Mouse (Mus musculus) embryonic facial prominence, embryonic 11.5 days (tissue): Measurements from ENCODE around the gene Midn. TPM values are rescaled to one million over a fixed set of nuclear protein-coding genes. Genes with fewer than 3 reads are reported as not detected.

ENCODE experiments used
- ATAC-seq: fragments of 200-750 bp; cut with Nextera tagmentation; replicated peaks from 2 replicates; pipeline ENCODE4 v1.8.0; 2017; ENCODE audit warnings: low read depth; ENCODE audit not compliant: insufficient number of reproducible peaks, low FRiP score, low TSS enrichment
- DNase-seq: peaks from one replicate; pipeline ENCODE4 v3.0.0-alpha.2; 2015; ENCODE audit warnings: low spot score
- H3K27ac ChIP-seq: fragments of 300-500 bp; sonication (generic); replicated peaks from 2 replicates; pipeline ENCODE4 v1.5.1; 2014; ENCODE audit warnings: mild to moderate bottlenecking, low read depth, low read length, control low read depth
- H3K27me3 ChIP-seq: fragments of 300-500 bp; sonication (generic); 2 replicates; pipeline ENCODE4 v1.6.1; 2014; ENCODE audit warnings: mild to moderate bottlenecking, low read length, moderate library complexity, mixed read lengths; ENCODE audit not compliant: control insufficient read depth, insufficient read depth
- H3K36me3 ChIP-seq: fragments of 300-500 bp; sonication (generic); replicated peaks from 2 replicates; pipeline ENCODE4 v1.6.1; 2014; ENCODE audit warnings: low read depth, mild to moderate bottlenecking, low read length, moderate library complexity, mixed read lengths; ENCODE audit not compliant: control insufficient read depth, insufficient read depth
- H3K4me1 ChIP-seq: fragments of 300-500 bp; sonication (generic); 2 replicates; pipeline ENCODE4 v1.6.1; 2014; ENCODE audit warnings: low read length, mixed read lengths; ENCODE audit not compliant: control insufficient read depth, insufficient read depth
- H3K4me2 ChIP-seq: fragments of 300-500 bp; sonication (generic); 2 replicates; pipeline ENCODE4 v1.6.1; 2014; ENCODE audit warnings: low read depth, mild to moderate bottlenecking, control low read depth, low read length, moderate library complexity
- H3K4me3 ChIP-seq: fragments of 300-500 bp; sonication (generic); 2 replicates; pipeline ENCODE4 v1.5.1; 2014; ENCODE audit warnings: low read depth, low read length, control low read depth
- H3K9ac ChIP-seq: fragments of 300-500 bp; sonication (generic); replicated peaks from 2 replicates; pipeline ENCODE4 v1.6.1; 2014; ENCODE audit warnings: mild to moderate bottlenecking, control low read depth, low read length
- H3K9me3 ChIP-seq: fragments of 300-500 bp; sonication (generic); replicated peaks from 2 replicates; pipeline ENCODE4 v1.6.1; 2016; ENCODE audit warnings: mild to moderate bottlenecking, low read length, inconsistent platforms, mixed read lengths; ENCODE audit not compliant: control insufficient read depth
- WGBS: fragments of 180-500 bp; shearing (Covaris S2); extraction: QIAGEN DNeasy Blood & Tissue Kit; methylation state at CpG from one replicate; pipeline ENCODE4 v1.1.7; 2014; 5-methylcytosine and 5-hydroxymethylcytosine counted together
- polyA plus RNA-seq: library from polyadenylated mRNA; unstranded; fragments of >200 nt; fragmentation: Nextera tagmentation; extraction: Ambion mirVana; gene quantifications from 2 replicates; pipeline ENCODE4 v1.2.1, GENCODE M21; 2014

Gene Midn
- polyA plus RNA-seq, 1 experiment from 2014 or later = 62.1 TPM

DNA sequence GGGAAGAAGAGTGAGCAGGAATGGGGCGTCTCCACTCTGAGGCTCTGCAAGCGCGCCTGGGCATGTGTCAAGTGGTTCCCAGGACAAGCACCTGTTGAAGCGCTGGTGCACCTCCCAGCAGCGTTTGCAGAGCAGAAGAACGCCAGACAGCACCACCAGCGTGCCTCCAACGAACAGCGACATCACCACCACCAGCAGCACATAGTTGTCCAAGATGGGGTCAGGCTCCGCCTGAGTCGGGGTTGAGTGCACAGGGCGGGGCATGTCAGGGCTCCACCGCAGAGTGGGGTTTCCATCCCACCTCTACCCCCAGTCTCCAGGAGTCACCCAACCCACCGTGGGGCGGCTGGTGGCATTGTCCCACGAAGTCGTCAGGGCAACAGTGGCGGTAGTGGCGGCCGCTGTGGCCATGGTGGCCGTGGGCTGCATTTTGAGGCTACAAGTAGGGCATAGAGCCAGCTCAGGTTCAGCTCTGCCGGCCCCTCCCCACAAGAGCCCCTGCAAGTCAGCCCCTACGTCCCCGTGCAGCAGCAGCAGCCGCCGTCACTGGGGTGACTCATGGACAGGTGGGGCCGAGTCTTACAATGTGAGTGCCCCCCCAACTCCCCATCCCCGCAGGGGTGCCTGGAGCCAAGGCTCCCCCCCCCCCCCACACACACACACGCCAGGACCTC lies 11.0 kb upstream of the Midn start:
- Histone ChIP-seq H3K27ac (no peak overlapping the region), H3K4me1 (peaks cover 16% of the 10 kb centered on the region), H3K36me3 (0 out of 2 replicates have a peak, but pooled peaks cover 2% of the 10 kb centered on the region), H3K27me3 (peaks cover 19% of the 10 kb centered on the region), H3K4me2 (peak overlapping the region; percentile 98), H3K9me3 (no peaks in the 10 kb centered on the region), H3K9ac (peak overlapping the region; percentile 34), H3K4me3 (peak overlapping the region; percentile 76)
- DNase-seq (peak; percentile 27), ATAC-seq (no peak)
- WGBS = 4% methylated on average over 29 of the region's 29 CpGs

DNA sequence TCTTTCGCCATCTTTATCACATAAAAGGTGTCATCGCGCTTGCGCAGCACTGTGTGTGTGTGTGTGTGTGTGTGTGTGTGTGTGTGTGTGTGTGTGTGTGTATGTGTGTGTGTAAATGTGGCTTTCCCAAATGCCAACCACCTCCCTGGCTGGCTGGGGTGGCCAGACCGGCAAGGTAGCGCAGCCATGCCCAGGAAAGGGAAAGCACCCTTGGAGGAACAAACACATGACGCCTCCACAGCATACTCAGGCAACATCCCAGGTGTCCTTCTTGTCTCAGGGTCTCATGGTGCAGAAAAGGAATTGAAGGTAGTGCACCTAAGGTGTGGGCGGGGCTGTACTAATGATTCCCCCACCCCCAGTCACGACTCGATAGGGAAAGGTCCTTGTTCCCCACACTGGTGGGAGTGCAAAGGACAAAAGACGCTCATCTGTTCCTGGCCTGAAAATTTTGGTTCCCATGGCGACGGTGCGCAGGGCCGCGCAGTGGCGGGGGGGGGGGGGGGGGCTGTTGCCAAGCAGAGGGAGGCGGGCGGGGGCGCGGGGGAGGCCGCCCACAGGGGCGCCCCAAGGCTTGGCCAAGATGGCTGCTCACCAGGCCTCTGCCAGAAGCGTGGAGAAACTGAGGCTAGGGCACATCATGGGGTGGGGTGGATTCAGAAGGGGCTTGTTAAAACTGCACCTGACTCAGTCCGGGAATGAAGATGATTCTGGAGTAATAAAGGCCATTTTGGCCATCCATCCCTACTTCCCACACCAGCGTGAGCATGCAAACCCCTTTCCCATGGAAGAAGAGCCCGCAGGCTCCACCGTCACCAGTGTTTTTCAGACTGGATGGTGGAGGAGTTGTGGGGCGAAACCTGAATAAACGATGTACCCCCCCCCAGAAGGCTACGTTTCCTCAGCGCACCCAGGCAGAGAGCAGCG lies 10.2 kb upstream of the Midn start:
- DNase-seq = peak; percentile 28
- Histone ChIP-seq H3K9ac (peak overlapping the region; percentile 81), H3K36me3 (no peaks in the 10 kb centered on the region), H3K9me3 (no peaks in the 10 kb centered on the region), H3K27ac (no peak overlapping the region; the same call in 1 of the 2 replicates), H3K4me2 (peak overlapping the region; percentile 98), H3K27me3 (peaks cover 19% of the 10 kb centered on the region), H3K4me1 (peaks cover 14% of the 10 kb centered on the region), H3K4me3 (peak overlapping the region; percentile 76)
- WGBS = 6% methylated on average over 29 of the region's 33 CpGs
- no peak for ATAC-seq

DNA sequence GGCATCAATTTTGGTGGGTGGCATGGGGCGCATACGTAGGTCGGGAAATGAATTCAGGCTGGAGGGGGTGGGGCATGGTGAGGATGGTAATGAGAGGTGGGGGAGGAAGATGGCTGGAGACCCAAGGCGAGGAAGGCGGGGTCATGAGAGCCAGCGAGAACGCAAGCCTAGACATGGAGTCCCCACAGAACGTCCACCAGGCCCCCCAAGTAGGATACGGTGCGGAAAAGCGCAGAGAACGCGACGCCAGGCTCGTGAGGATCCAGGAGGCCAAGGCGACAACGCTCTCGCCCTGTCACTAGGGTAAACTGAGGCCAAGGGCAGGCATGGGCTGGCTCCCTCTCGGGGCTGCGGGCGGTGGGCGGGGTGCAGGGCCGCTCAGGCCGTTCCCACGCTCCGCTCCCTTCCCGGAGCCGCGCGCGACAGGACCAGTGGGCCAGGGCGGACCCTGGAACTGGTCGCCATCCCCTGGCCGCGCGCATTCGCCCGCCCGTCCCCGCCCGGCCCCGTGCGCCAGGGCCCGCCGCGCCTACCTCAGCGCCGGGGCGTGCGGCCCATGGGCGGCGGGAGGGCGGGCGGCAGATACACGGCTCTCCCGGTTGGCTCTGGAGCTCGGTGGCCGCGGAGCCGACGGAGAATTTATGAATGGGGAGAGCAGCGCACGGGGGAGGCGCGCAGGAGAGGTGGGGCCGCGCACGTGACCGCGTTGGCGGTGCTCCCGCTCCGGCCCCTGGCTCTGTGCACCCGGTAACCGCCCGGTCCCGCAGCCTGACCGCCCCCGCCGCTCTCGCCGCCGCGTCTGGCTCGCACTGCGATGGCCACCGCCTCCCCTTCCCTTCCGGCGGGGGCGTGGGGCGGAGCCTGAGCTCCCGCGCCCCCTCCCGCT lies 9.3 kb upstream of the Midn start, which contains the start of gene Atp5d:
TSS of gene Atp5d (plus strand) at position 80 of the 886 bp plus-strand sequence.
- whole genome bisulfite sequencing = under 1% methylated on average over 86 of the region's 94 CpGs
- H3K4me3 ChIP-seq = peak within 1 kb of the TSS; percentile 76
- H3K27ac ChIP-seq = peak within 1 kb of the TSS; percentile 8; the same call in 1 of the 2 replicates
- H3K27me3 ChIP-seq = peaks cover 19% of the 10 kb centered on the region
- ATAC-seq (no peak), DNase-seq (peak; percentile 65)
- H3K4me2 ChIP-seq = peak within 1 kb of the TSS; percentile 98
- no peaks in the 10 kb centered on the region for H3K9me3 ChIP-seq
- H3K4me1 ChIP-seq = peaks cover 14% of the 10 kb centered on the region
- H3K9ac ChIP-seq = peak within 1 kb of the TSS; percentile 81
- peaks cover 3% of the 10 kb centered on the region for H3K36me3 ChIP-seq

DNA sequence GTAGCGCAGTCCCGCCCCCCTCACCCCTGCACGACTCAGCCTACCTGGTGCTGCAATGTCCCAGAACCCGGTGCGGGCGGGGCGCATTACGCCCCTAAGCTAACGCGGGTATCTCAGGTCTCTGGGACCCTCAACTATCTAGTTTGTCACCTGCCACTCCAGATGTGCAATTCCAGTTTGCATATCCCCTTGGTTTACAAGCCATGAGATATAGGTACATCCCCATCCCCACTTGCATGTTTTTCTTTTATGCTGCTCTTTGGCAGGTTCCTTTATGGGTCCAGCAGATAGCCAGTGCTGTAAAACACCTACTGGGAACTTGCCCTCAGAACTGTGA lies 8.7 kb upstream of the Midn start:
- Histone ChIP-seq H3K9ac (peak overlapping the region; percentile 81), H3K27me3 (peaks cover 19% of the 10 kb centered on the region), H3K4me1 (peaks cover 14% of the 10 kb centered on the region), H3K4me2 (peak overlapping the region; percentile 98), H3K9me3 (no peaks in the 10 kb centered on the region), H3K27ac (0 out of 2 replicates have a peak overlapping the region, but pooled peaks have one; percentile 8), H3K4me3 (peak overlapping the region; percentile 76), H3K36me3 (peaks cover 3% of the 10 kb centered on the region)
- DNase-seq (no peak), ATAC-seq (no peak)
- WGBS = 0% methylated on average over 10 of the region's 10 CpGs

DNA sequence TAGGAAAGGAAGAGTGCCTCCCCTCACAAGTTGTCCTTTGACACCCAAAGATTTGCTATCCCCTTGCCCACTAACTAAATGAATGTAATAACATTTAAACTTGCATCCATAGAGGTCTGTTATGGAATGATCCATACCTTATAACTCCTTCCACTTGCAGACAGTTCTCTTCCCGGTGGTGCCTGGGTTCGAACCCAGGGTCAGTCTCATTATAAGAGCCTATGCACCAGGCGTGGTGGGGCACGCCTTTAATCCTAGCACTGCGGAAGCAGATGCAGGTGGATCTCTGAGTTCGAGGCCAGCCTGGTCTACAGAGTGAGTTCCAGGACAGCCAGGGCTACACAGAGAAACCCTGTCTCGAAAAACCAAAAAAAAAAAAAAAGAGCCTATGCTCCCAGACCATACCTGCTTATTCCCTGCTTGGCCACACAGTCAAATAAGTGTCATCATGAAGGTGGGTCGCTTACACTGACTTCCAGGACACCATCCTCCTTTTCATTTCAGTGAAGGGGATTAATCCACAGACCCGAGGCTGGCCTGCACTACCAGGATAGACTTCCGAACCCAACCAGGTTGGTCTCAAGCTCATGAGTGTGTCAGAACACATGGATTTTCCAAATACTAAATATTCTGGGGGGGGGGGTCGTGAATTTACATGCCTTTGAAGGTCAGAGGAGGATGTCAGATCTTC lies 8.0 kb upstream of the Midn start:
- 74% methylated on average over 11 of the region's 11 CpGs for WGBS
- no peak for ATAC-seq
- DNase-seq = no peak
- no peak overlapping the region for H3K9ac ChIP-seq
- no peak overlapping the region for H3K4me2 ChIP-seq
- peaks cover 7% of the 10 kb centered on the region for H3K36me3 ChIP-seq
- H3K4me1 ChIP-seq = peaks cover 14% of the 10 kb centered on the region
- H3K27ac ChIP-seq = no peak overlapping the region
- H3K4me3 ChIP-seq = no peak overlapping the region
- H3K9me3 ChIP-seq = no peaks in the 10 kb centered on the region
- H3K27me3 ChIP-seq = peaks cover 19% of the 10 kb centered on the region

DNA sequence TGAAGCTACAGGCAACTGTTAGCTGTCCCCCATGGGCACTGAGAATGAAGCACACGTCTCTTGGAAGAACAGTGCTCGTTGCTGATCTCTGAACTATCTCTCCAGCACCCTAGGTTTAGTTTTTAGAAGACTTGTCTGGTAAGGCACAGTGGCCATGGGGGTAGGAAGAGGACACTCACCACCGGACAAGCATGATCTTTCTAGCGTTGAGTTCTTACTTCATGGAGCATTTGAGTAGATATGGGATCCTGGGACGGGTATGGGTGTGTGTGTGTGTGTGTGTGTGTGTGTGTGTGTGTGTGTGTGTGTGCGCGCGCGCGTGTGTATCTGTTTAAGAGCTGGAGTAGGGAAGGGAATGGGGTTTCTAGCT lies 7.4 kb upstream of the Midn start, which contains the start of gene Cbarp:
TSS of gene Cbarp (minus strand) at position 170 of the 370 bp plus-strand sequence.
- peak within 1 kb of the TSS; percentile 53 for H3K4me2 ChIP-seq
- no peak within 1 kb of the TSS for H3K27ac ChIP-seq
- H3K4me3 ChIP-seq = peak within 1 kb of the TSS; percentile 76
- peaks cover 9% of the 10 kb centered on the region for H3K36me3 ChIP-seq
- H3K27me3 ChIP-seq = peaks cover 19% of the 10 kb centered on the region
- H3K9me3 ChIP-seq = no peaks in the 10 kb centered on the region
- 73% methylated on average over 10 of the region's 10 CpGs for WGBS
- H3K4me1 ChIP-seq = peaks cover 14% of the 10 kb centered on the region
- DNase-seq (no peak), ATAC-seq (no peak)
- H3K9ac ChIP-seq = peak within 1 kb of the TSS; percentile 39

DNA sequence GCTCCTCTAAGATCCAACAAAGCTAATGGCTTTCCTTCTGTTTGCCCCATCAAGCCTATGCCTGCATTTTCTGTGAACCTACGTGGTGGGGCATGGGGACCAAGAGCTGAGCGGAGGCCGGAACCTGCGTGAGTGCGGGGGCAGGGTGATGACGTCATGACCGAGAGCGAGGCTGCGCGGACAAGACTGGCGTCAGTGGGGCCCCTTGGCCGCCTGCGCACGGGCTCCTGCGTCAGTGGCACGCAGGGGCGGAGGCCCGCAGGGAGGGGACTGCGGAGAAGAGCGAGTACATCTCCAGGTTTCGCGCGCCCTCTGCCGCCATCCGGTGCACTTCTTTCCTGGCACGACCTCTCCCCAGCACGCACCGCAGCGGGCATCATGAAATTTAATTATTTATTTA lies 6.8 kb upstream of the Midn start:
- WGBS = under 1% methylated on average over 29 of the region's 29 CpGs
- peak overlapping the region; percentile 53 for H3K4me2 ChIP-seq
- no peaks in the 10 kb centered on the region for H3K9me3 ChIP-seq
- no peak overlapping the region for H3K27ac ChIP-seq
- peaks cover 17% of the 10 kb centered on the region for H3K27me3 ChIP-seq
- H3K4me1 ChIP-seq = peaks cover 14% of the 10 kb centered on the region
- peak overlapping the region; percentile 39 for H3K9ac ChIP-seq
- H3K36me3 ChIP-seq = peaks cover 12% of the 10 kb centered on the region
- ATAC-seq (peak; percentile 45; the same call in 1 of the 2 replicates), DNase-seq (peak; percentile 95)
- peak overlapping the region; percentile 75 for H3K4me3 ChIP-seq
